8 mouse cellular contexts compared by ENCODE assay signal in the genomic region with DNA sequence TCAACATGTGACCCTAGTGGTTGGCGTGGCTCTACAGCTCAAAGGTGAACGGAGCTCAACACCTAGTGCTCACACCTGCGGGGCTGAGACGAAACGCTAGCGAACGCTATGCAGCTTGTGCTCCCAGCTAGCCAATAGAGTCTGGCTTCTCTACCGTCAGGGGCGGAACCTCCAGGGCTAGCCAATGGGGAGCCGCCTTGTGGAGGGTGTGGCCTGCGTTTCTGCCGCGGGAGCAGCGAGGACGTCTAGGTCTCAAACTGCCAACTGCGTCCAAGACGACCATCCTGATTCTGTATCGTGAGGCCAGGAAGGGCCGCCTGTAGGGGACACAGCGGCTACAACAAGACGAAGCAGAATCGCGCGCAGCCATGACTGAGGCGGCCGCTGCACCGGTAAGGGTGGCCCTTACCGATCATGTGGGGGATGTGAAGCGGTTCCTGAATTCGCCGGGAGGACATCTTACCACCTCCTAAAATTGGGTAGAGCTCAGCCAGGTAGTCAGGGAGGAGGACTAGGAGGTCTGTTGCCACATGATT. TPM values are rescaled to one million over a fixed set of nuclear protein-coding genes. Genes with fewer than 3 reads are reported as not detected.
DNase-seq lines count a peak whose midpoint lies in the region; ATAC-seq and TF ChIP-seq lines count a peak whose summit lies in the region.

A gene (plus strand): TSS at position 200 of the 536 bp plus-strand sequence.

- under 1% methylated on average over 31 of the region's 31 CpGs for WGBS in heart, embryonic 11.5 days (ENCODE audit: insufficient replicate concordance)
- WGBS in kidney, embryonic 16.5 days = 0% methylated on average over 31 of the region's 31 CpGs
- WGBS in liver, adult 2 months = under 1% methylated on average over 31 of the region's 31 CpGs

- TF ChIP-seq POLR2A in brain, embryonic 14.5 days (IDR thresholded peaks at IDR 0.05; ENCODE audit: borderline replicate concordance, extremely low read depth, insufficient read depth, insufficient read length, poor library complexity, severe bottlenecking) = peak; percentile 41; the same call in 1 of the 2 replicates
- 0 out of 2 replicates have a peak, but pooled peaks have one; percentile 11 for TF ChIP-seq POLR2A in liver, adult 2 months (IDR thresholded peaks at IDR 0.05; ENCODE audit: extremely low read depth, insufficient read depth, low read length)
- peak; percentile 67 for TF ChIP-seq POLR2A in myocyte (IDR thresholded peaks at IDR 0.05; ENCODE audit: insufficient read length, low read depth)

- no peaks in the 10 kb centered on the region for H3K9me3 ChIP-seq in erythroblast, embryonic 14.5 days (ENCODE audit: control insufficient read depth, low read length)
- H3K9me3 ChIP-seq in heart, embryonic 11.5 days (replicated peaks; ENCODE audit: control insufficient read depth, low read length) = no peaks in the 10 kb centered on the region
- H3K9me3 ChIP-seq in kidney, embryonic 16.5 days (ENCODE audit: low read length) = no peaks in the 10 kb centered on the region

- ATAC-seq in heart, embryonic 11.5 days (replicated peaks; ENCODE audit: insufficient number of reproducible peaks, low FRiP score, low TSS enrichment) = peak; percentile 99
- ATAC-seq in kidney, embryonic 16.5 days (ENCODE audit: low FRiP score, low TSS enrichment) = peak; percentile 99

- DNase-seq in brain, embryonic 14.5 days (ENCODE audit: low read depth) = peak; percentile 97
- peak; percentile 87 for DNase-seq in liver, adult 2 months (ENCODE audit: extremely low read depth, low read depth, low spot score)
- peak; percentile 94 for DNase-seq in splenic B cell, adult 2 months (ENCODE audit: low read depth, low spot score)

- peaks cover 36% of the 10 kb centered on the region for H3K4me1 ChIP-seq in erythroblast, embryonic 14.5 days (ENCODE audit: control insufficient read depth)
- H3K4me1 ChIP-seq in heart, embryonic 11.5 days (ENCODE audit: control insufficient read depth, insufficient read depth, low read length) = 0 out of 2 replicates have a peak, but pooled peaks cover 3% of the 10 kb centered on the region
- peaks cover 11% of the 10 kb centered on the region; the same call in 1 of the 2 replicates for H3K4me1 ChIP-seq in kidney, embryonic 16.5 days (ENCODE audit: insufficient read depth, low read length)
- no peaks in the 10 kb centered on the region for H3K4me1 ChIP-seq in liver, adult 2 months (ENCODE audit: control insufficient read depth, insufficient read depth, low read length)

- H3K36me3 ChIP-seq in C2C12 (ENCODE audit: control insufficient read depth, insufficient read depth) (peaks cover 8% of the 10 kb centered on the region), myocyte (ENCODE audit: control insufficient read depth, insufficient read depth) (no peaks in the 10 kb centered on the region)
- H3K36me3 ChIP-seq in erythroblast, embryonic 14.5 days (ENCODE audit: control insufficient read depth) = peaks cover 29% of the 10 kb centered on the region
- no peaks in the 10 kb centered on the region for H3K36me3 ChIP-seq in heart, embryonic 11.5 days (ENCODE audit: control insufficient read depth, insufficient read depth, low read length)
- H3K36me3 ChIP-seq in kidney, embryonic 16.5 days (ENCODE audit: insufficient read depth, low read length) = 0 out of 2 replicates have a peak, but pooled peaks cover 3% of the 10 kb centered on the region
- peaks cover 5% of the 10 kb centered on the region for H3K36me3 ChIP-seq in liver, adult 2 months (ENCODE audit: control insufficient read depth, insufficient read depth, low read length)
- no peaks in the 10 kb centered on the region; the same call in 1 of the 2 replicates for H3K36me3 ChIP-seq in splenic B cell, adult 2 months (ENCODE audit: control insufficient read depth, insufficient read depth, low read length, poor library complexity, severe bottlenecking)

- peak within 1 kb of the TSS; percentile 82 for H3K4me2 ChIP-seq in heart, embryonic 11.5 days
- peak within 1 kb of the TSS; percentile 82 for H3K4me2 ChIP-seq in kidney, embryonic 16.5 days (replicated peaks; ENCODE audit: low read depth, low read length)
- H3K4me2 ChIP-seq in myocyte (ENCODE audit: low read depth) = peak within 1 kb of the TSS; percentile 98

- no peaks in the 10 kb centered on the region for H3K27me3 ChIP-seq in C2C12 (ENCODE audit: control insufficient read depth, insufficient read depth, insufficient read length)
- H3K27me3 ChIP-seq in erythroblast, embryonic 14.5 days (ENCODE audit: control insufficient read depth) = no peaks in the 10 kb centered on the region
- peaks cover 19% of the 10 kb centered on the region for H3K27me3 ChIP-seq in heart, embryonic 11.5 days (ENCODE audit: control insufficient read depth, insufficient read depth, low read length)
- no peaks in the 10 kb centered on the region for H3K27me3 ChIP-seq in kidney, embryonic 16.5 days (ENCODE audit: insufficient read depth, low read length)
- H3K27me3 ChIP-seq in liver, adult 2 months (ENCODE audit: control insufficient read depth, insufficient read depth, low read length) = no peaks in the 10 kb centered on the region
- H3K27me3 ChIP-seq in myocyte (ENCODE audit: control insufficient read depth, insufficient read depth, insufficient read length) = no peaks in the 10 kb centered on the region
- no peaks in the 10 kb centered on the region; the same call in 1 of the 2 replicates for H3K27me3 ChIP-seq in splenic B cell, adult 2 months (ENCODE audit: control insufficient read depth, insufficient read depth, low read length, poor library complexity, severe bottlenecking)

- H3K27ac ChIP-seq in heart, embryonic 11.5 days (ENCODE audit: low read depth, low read length) = no peak within 1 kb of the TSS
- H3K27ac ChIP-seq in kidney, embryonic 16.5 days (ENCODE audit: low read length) = peak within 1 kb of the TSS; percentile 61
- no peak within 1 kb of the TSS for H3K27ac ChIP-seq in liver, adult 2 months (replicated peaks; ENCODE audit: insufficient read depth, low read depth, low read length)

- peak within 1 kb of the TSS; percentile 59 for H3K4me3 ChIP-seq in C2C12 (ENCODE audit: insufficient read depth, poor library complexity, severe bottlenecking)
- H3K4me3 ChIP-seq in erythroblast, embryonic 14.5 days (replicated peaks) = peak within 1 kb of the TSS; percentile 91
- peak within 1 kb of the TSS; percentile 69 for H3K4me3 ChIP-seq in heart, embryonic 11.5 days (ENCODE audit: low read depth, low read length)
- peak within 1 kb of the TSS; percentile 76 for H3K4me3 ChIP-seq in kidney, embryonic 16.5 days (ENCODE audit: low read length)
- H3K4me3 ChIP-seq in liver, adult 2 months (ENCODE audit: insufficient read depth, low read depth, low read length) = peak within 1 kb of the TSS; percentile 73
- peak within 1 kb of the TSS; percentile 54 for H3K4me3 ChIP-seq in myocyte

- no peaks in the 10 kb centered on the region for H3K79me2 ChIP-seq in C2C12 (ENCODE audit: control insufficient read depth, insufficient read depth)
- H3K79me2 ChIP-seq in liver, adult 2 months (ENCODE audit: control insufficient read depth, insufficient read depth, low read length) = no peaks in the 10 kb centered on the region; the same call in 1 of the 2 replicates
- no peaks in the 10 kb centered on the region for H3K79me2 ChIP-seq in myocyte (ENCODE audit: control insufficient read depth, insufficient read depth)

- TF ChIP-seq CTCF in C2C12 (IDR thresholded peaks at IDR 0.05; ENCODE audit: control insufficient read depth, insufficient read depth, insufficient read length) = no peak
- TF ChIP-seq CTCF in brain, embryonic 14.5 days (IDR thresholded peaks at IDR 0.05; ENCODE audit: borderline replicate concordance, extremely low read depth, insufficient read depth, insufficient read length) = no peak
- no peak for TF ChIP-seq CTCF in liver, adult 2 months (IDR thresholded peaks at IDR 0.05; ENCODE audit: low read depth, low read length)

- H3K79me3 ChIP-seq in C2C12 (ENCODE audit: low read depth) = no peaks in the 10 kb centered on the region

- H3K9ac ChIP-seq in heart, embryonic 11.5 days (ENCODE audit: low read depth, low read length) = peak within 1 kb of the TSS; percentile 79
- peak within 1 kb of the TSS; percentile 77 for H3K9ac ChIP-seq in kidney, embryonic 16.5 days (replicated peaks; ENCODE audit: low read length)
- peak within 1 kb of the TSS; percentile 65 for H3K9ac ChIP-seq in liver, adult 2 months (ENCODE audit: low read depth, low read length)

- H3ac ChIP-seq in C2C12 (ENCODE audit: control insufficient read depth, insufficient read length, low read depth) (peak within 1 kb of the TSS; percentile 66), myocyte (ENCODE audit: control insufficient read depth, insufficient read length) (no peak within 1 kb of the TSS)

TF ChIP-seq in C2C12, 6 proteins besides CTCF, POLR2A, EP300 and RAD21:
- TF ChIP-seq MYOG (IDR thresholded peaks at IDR 0.05; ENCODE audit: control insufficient read depth, extremely low read depth, insufficient read length) = no peak
- TF ChIP-seq FOSL1 (IDR thresholded peaks at IDR 0.05; ENCODE audit: insufficient read depth, low read length, poor library complexity, severe bottlenecking) = no peak
- TF ChIP-seq MAX (IDR thresholded peaks at IDR 0.05) = peak; percentile 19
- TF ChIP-seq CEBPB (IDR thresholded peaks at IDR 0.05; ENCODE audit: low read depth) = no peak
- TF ChIP-seq USF1 (IDR thresholded peaks at IDR 0.05; ENCODE audit: low read depth) = peak; percentile 17
- no peak for TF ChIP-seq MYOD1 (IDR thresholded peaks at IDR 0.05; ENCODE audit: control insufficient read depth, insufficient read length, low read depth)

TF ChIP-seq in myocyte, 11 proteins besides CTCF, POLR2A, EP300 and RAD21:
- TF ChIP-seq SRF (IDR thresholded peaks at IDR 0.05; ENCODE audit: control insufficient read depth, insufficient read length, low read depth) (peak; percentile 33), TCF3 (IDR thresholded peaks at IDR 0.05; ENCODE audit: insufficient read length, low read depth) (no peak), REST (IDR thresholded peaks at IDR 0.05; ENCODE audit: insufficient read depth, insufficient read length) (no peak)

RNA-seq across cellular contexts. Expression of the gene that starts here (rescaled TPM):
- polyA plus RNA-seq in C2C12 (2012; fragmentation: generic; extraction: Trizol) (1.9 TPM), myocyte (2012; fragmentation: generic; extraction: Trizol) (1.5 TPM)
- polyA plus RNA-seq in brain, embryonic 14.5 days (2012; rRNA removed) = 26.3 and 34.0 TPM in 2 replicates
- 0.30 and 0.61 TPM in 2 replicates for polyA plus RNA-seq in erythroblast, embryonic 14.5 days (2012)
- polyA plus RNA-seq in heart, embryonic 11.5 days (2014; fragmentation: Nextera tagmentation; extraction: Ambion mirVana) = 2.5 and 2.9 TPM in 2 replicates
- polyA plus RNA-seq in kidney, embryonic 16.5 days (2015; fragmentation: Nextera tagmentation; extraction: Ambion mirVana) = 8.9 and 11.0 TPM in 2 replicates
- 2.7 and 3.2 TPM in 2 replicates for total RNA-seq in liver, adult 2 months (2014; rRNA removed)
- 3.4 and 4.7 TPM in 2 replicates for polyA plus RNA-seq in liver, adult 2 months (2012; rRNA removed)

Comparison
In these comparisons a context has a peak if more than half of its experiments do, and no peak if none do; other contexts are left out.
1. POLR2A ChIP-seq: peak in every context shown above with its lines; median percentile 67 in myocyte; 41 in brain, embryonic 14.5 days; 11 in liver, adult 2 months.